25 mouse cellular contexts compared by ENCODE assay signal in genomic region chr13:56262269-56262668, GRCm38 (mm10). TPM values are rescaled to one million over a fixed set of nuclear protein-coding genes. Genes with fewer than 3 reads are reported as not detected.
A peak's percentile ranks its signal among the peaks of the same experiment; 100 is the strongest.
DNase-seq lines count a peak whose midpoint lies in the region; ATAC-seq and TF ChIP-seq lines count a peak whose summit lies in the region.
"Had no signal": no experiment of that assay in that cellular context is flagged by ENCODE, and none has a peak within 500 bp of the region (broad histone marks: within the 10 kb centered on the region; RNA-seq: fewer than 3 reads in every experiment).

No protein-coding gene starts in this region.

- H3K9ac ChIP-seq in embryonic facial prominence, embryonic 13.5 days = no peak overlapping the region
- H3K9ac ChIP-seq in hindbrain, embryonic 12.5 days = no peak overlapping the region
- H3K9ac ChIP-seq: forebrain, embryonic 12.5 days; hindbrain, embryonic 13.5 days had no signal

- TF ChIP-seq CTCF in thymus, adult 2 months (IDR thresholded peaks at IDR 0.05; ENCODE audit: borderline replicate concordance, control insufficient read depth, extremely low read depth, insufficient read depth, low read length, poor library complexity) = no peak

- WGBS in embryonic facial prominence, embryonic 13.5 days = 36% methylated on average over 4 of the region's 4 CpGs
- 62% methylated on average over 4 of the region's 4 CpGs for WGBS in embryonic facial prominence, embryonic 10.5 days
- WGBS in thymus, adult 2 months = 14% methylated on average over 4 of the region's 4 CpGs
- 43% methylated on average over 4 of the region's 4 CpGs for WGBS in hindbrain, embryonic 12.5 days

- peak; percentile 46; the same call in 1 of the 2 replicates for ATAC-seq in embryonic facial prominence, embryonic 13.5 days (ENCODE audit: insufficient number of reproducible peaks, insufficient read depth, low FRiP score, low TSS enrichment, low read depth)
- ATAC-seq in erythroid progenitor cell, adult 5-6 weeks (replicated peaks; ENCODE audit: low FRiP score, poor library complexity, severe bottlenecking) = no peak
- ATAC-seq in hindbrain, embryonic 12.5 days (ENCODE audit: low FRiP score) = no peak
- ATAC-seq: CD4-positive, CD25-positive, alpha-beta regulatory T cell, adult 4 months; forebrain, embryonic 16.5 days; hindbrain, postnatal 0 days had no signal

- peaks cover 20% of the 10 kb centered on the region for H3K4me1 ChIP-seq in embryonic facial prominence, embryonic 13.5 days
- H3K4me1 ChIP-seq in embryonic facial prominence, embryonic 10.5 days = peaks cover 40% of the 10 kb centered on the region
- peaks cover 8% of the 10 kb centered on the region for H3K4me1 ChIP-seq in thymus, adult 2 months (replicated peaks; ENCODE audit: control insufficient read depth, insufficient read depth, low read length)
- peaks cover 20% of the 10 kb centered on the region for H3K4me1 ChIP-seq in hindbrain, embryonic 12.5 days

- H3K36me3 ChIP-seq in embryonic facial prominence, embryonic 13.5 days = no peaks in the 10 kb centered on the region
- H3K36me3 ChIP-seq in embryonic facial prominence, embryonic 10.5 days (replicated peaks) = no peaks in the 10 kb centered on the region
- H3K36me3 ChIP-seq in thymus, adult 2 months (ENCODE audit: control insufficient read depth, insufficient read depth, low read length) = no peaks in the 10 kb centered on the region
- no peaks in the 10 kb centered on the region for H3K36me3 ChIP-seq in hindbrain, embryonic 12.5 days
- H3K36me3 ChIP-seq: forebrain, embryonic 12.5 days; heart, embryonic 10.5 days; hindbrain, embryonic 13.5 days had no signal

- no peaks in the 10 kb centered on the region for H3K9me3 ChIP-seq in embryonic facial prominence, embryonic 13.5 days
- H3K9me3 ChIP-seq in embryonic facial prominence, embryonic 10.5 days = no peaks in the 10 kb centered on the region
- H3K9me3 ChIP-seq in hindbrain, embryonic 12.5 days (replicated peaks) = no peaks in the 10 kb centered on the region
- H3K9me3 ChIP-seq: heart, embryonic 10.5 days; hindbrain, embryonic 13.5 days had no signal

- no peak for DNase-seq in embryonic facial prominence, embryonic 10.5 days (ENCODE audit: low spot score)
- DNase-seq in thymus, postnatal 0 days (ENCODE audit: low spot score) = peak; percentile 51
- no peak for DNase-seq in thymus, adult 2 months
- peak; percentile 19 for DNase-seq in thymus, postnatal 25 days
- DNase-seq: adrenal gland, postnatal 10 days; B cell, adult 2 months; cerebellum, adult 11 months; cerebellum, adult 8-10 months; cerebellum, postnatal 14 days; gastrocnemius, postnatal 14 days; heart, postnatal 4 days had no signal

- H3K27me3 ChIP-seq in embryonic facial prominence, embryonic 13.5 days = peaks cover 83% of the 10 kb centered on the region
- H3K27me3 ChIP-seq in embryonic facial prominence, embryonic 10.5 days (replicated peaks; ENCODE audit: low read depth, poor library complexity, severe bottlenecking) = peaks cover 91% of the 10 kb centered on the region
- peaks cover 9% of the 10 kb centered on the region; the same call in 1 of the 2 replicates for H3K27me3 ChIP-seq in thymus, adult 2 months (ENCODE audit: control insufficient read depth, insufficient read depth, low read length)
- peaks cover 86% of the 10 kb centered on the region for H3K27me3 ChIP-seq in hindbrain, embryonic 12.5 days

- H3K4me3 ChIP-seq in embryonic facial prominence, embryonic 13.5 days = no peak overlapping the region
- H3K4me3 ChIP-seq in embryonic facial prominence, embryonic 10.5 days = no peak overlapping the region
- H3K4me3 ChIP-seq in thymus, adult 2 months (ENCODE audit: control insufficient read depth, insufficient read depth, low read length) = no peak overlapping the region
- no peak overlapping the region for H3K4me3 ChIP-seq in hindbrain, embryonic 12.5 days
- H3K4me3 ChIP-seq: forebrain, embryonic 12.5 days; heart, embryonic 10.5 days; hindbrain, embryonic 13.5 days had no signal

- no peak overlapping the region for H3K4me2 ChIP-seq in embryonic facial prominence, embryonic 13.5 days
- no peak overlapping the region for H3K4me2 ChIP-seq in hindbrain, embryonic 12.5 days (replicated peaks)
- H3K4me2 ChIP-seq: forebrain, embryonic 12.5 days; hindbrain, embryonic 13.5 days had no signal

- no peak for TF ChIP-seq POLR2A in thymus, adult 2 months (IDR thresholded peaks at IDR 0.05; ENCODE audit: control insufficient read depth, extremely low read depth, insufficient read depth, low read length, poor library complexity)

- H3K27ac ChIP-seq in embryonic facial prominence, embryonic 13.5 days = no peak overlapping the region
- H3K27ac ChIP-seq in embryonic facial prominence, embryonic 10.5 days (replicated peaks) = no peak overlapping the region
- H3K27ac ChIP-seq in thymus, adult 2 months (ENCODE audit: control insufficient read depth, insufficient read depth, low read length) = no peak overlapping the region
- H3K27ac ChIP-seq in hindbrain, embryonic 12.5 days = no peak overlapping the region
- H3K27ac ChIP-seq: forebrain, embryonic 12.5 days; heart, embryonic 10.5 days; hindbrain, embryonic 13.5 days; hindbrain, postnatal 0 days had no signal

RNA-seq across cellular contexts. Expression of gene Neurog1, which starts 10.3 kb away (rescaled TPM):
- 1.1 and 2.0 TPM in 2 replicates for polyA plus RNA-seq in embryonic facial prominence, embryonic 13.5 days (2015; fragmentation: Nextera tagmentation; extraction: Ambion mirVana)
- polyA plus RNA-seq in embryonic facial prominence, embryonic 10.5 days (2016; fragmentation: Nextera tagmentation; extraction: Ambion mirVana) = 11.2 and 15.5 TPM in 2 replicates
- 0.12 TPM in 1 of 2 replicates, not detected in the other for polyA plus RNA-seq in thymus, postnatal 0 days (2015; fragmentation: Nextera tagmentation; extraction: Ambion mirVana)
- 0.17 and 0.24 TPM in 2 replicates for polyA plus RNA-seq in thymus, adult 2 months (2012; rRNA removed)
- total RNA-seq in erythroid progenitor cell, adult 5-6 weeks (2015; ENCODE audit: low replicate concordance) = not detected in 2 replicates
- total RNA-seq in erythroid progenitor cell, adult 5-6 weeks (2017; ENCODE audit: low replicate concordance) = not detected in 2 replicates
- polyA plus RNA-seq in hindbrain, embryonic 12.5 days (2016; fragmentation: Nextera tagmentation; extraction: Ambion mirVana) = 18.2 and 21.7 TPM in 2 replicates
- total RNA-seq: adrenal gland, postnatal 10 days; adrenal gland, postnatal 4 days; gastrocnemius, postnatal 14 days; granulocyte monocyte progenitor cell, adult 5-6 weeks; heart, postnatal 4 days; MEL had no signal
- polyA plus RNA-seq: CD4-positive, CD25-positive, alpha-beta regulatory T cell, adult 4 months; heart, postnatal 0 days; intestine, embryonic 14.5 days had no signal

RNA-seq across cellular contexts. Expression of gene Cxcl14, which starts 34.1 kb away (rescaled TPM):
- polyA plus RNA-seq in embryonic facial prominence, embryonic 13.5 days (2015; fragmentation: Nextera tagmentation; extraction: Ambion mirVana) = 589 and 679 TPM in 2 replicates
- 23.8 and 40.2 TPM in 2 replicates for polyA plus RNA-seq in embryonic facial prominence, embryonic 10.5 days (2016; fragmentation: Nextera tagmentation; extraction: Ambion mirVana)
- 0.38 and 0.72 TPM in 2 replicates for polyA plus RNA-seq in thymus, postnatal 0 days (2015; fragmentation: Nextera tagmentation; extraction: Ambion mirVana)
- polyA plus RNA-seq in thymus, adult 2 months (2012; rRNA removed) = 4.7 and 4.9 TPM in 2 replicates
- 1.1 and 2.9 TPM in 2 replicates for total RNA-seq in erythroid progenitor cell, adult 5-6 weeks (2015; ENCODE audit: low replicate concordance)
- 1.9 and 2.6 TPM in 2 replicates for total RNA-seq in erythroid progenitor cell, adult 5-6 weeks (2017; ENCODE audit: low replicate concordance)
- 72.3 and 90.1 TPM in 2 replicates for polyA plus RNA-seq in hindbrain, embryonic 12.5 days (2016; fragmentation: Nextera tagmentation; extraction: Ambion mirVana)
- total RNA-seq: granulocyte monocyte progenitor cell, adult 5-6 weeks; MEL had no signal
- polyA plus RNA-seq: CD4-positive, CD25-positive, alpha-beta regulatory T cell, adult 4 months had no signal

Comparison
In these comparisons a context has a peak if more than half of its experiments do, and no peak if none do; other contexts are left out.
1. DNase-seq: peak in thymus, postnatal 0 days (single experiment) and thymus, postnatal 25 days (single experiment); none in embryonic facial prominence, embryonic 10.5 days (single experiment) and thymus, adult 2 months (single experiment).